Comparison of ENCODE assay signal across 8 mouse cellular contexts in genomic region chr16:18249364-18249967, GRCm38 (mm10). TPM values are rescaled to one million over a fixed set of nuclear protein-coding genes. Genes with fewer than 3 reads are reported as not detected.
DNase-seq lines count a peak whose midpoint lies in the region; ATAC-seq and TF ChIP-seq lines count a peak whose summit lies in the region.

No protein-coding gene starts in this region.

- ATAC-seq in heart, embryonic 13.5 days (ENCODE audit: extremely low read depth, insufficient number of reproducible peaks, low FRiP score, low TSS enrichment): no peak
- ATAC-seq in kidney, postnatal 0 days (replicated peaks; ENCODE audit: low FRiP score, low read depth): no peak
- ATAC-seq in lung, embryonic 14.5 days (ENCODE audit: insufficient read depth): peak; percentile 8
- peak; percentile 34 for ATAC-seq in neural tube, embryonic 13.5 days (ENCODE audit: low read depth)

- H3K36me3 ChIP-seq in heart, embryonic 13.5 days: peaks cover 74% of the 10 kb centered on the region
- peaks cover 46% of the 10 kb centered on the region for H3K36me3 ChIP-seq in kidney, postnatal 0 days (ENCODE audit: insufficient read depth, low read length)
- peaks cover 68% of the 10 kb centered on the region for H3K36me3 ChIP-seq in lung, embryonic 14.5 days (ENCODE audit: insufficient read depth)
- peaks cover 67% of the 10 kb centered on the region for H3K36me3 ChIP-seq in neural tube, embryonic 13.5 days

- peak overlapping the region; percentile 95 for H3K4me2 ChIP-seq in heart, embryonic 13.5 days
- H3K4me2 ChIP-seq in kidney, postnatal 0 days (ENCODE audit: low read length): peak overlapping the region; percentile 94
- peak overlapping the region; percentile 80 for H3K4me2 ChIP-seq in lung, embryonic 14.5 days
- peak overlapping the region; percentile 91 for H3K4me2 ChIP-seq in neural tube, embryonic 13.5 days

- peaks cover 49% of the 10 kb centered on the region for H3K4me1 ChIP-seq in heart, embryonic 13.5 days
- peaks cover 23% of the 10 kb centered on the region; the same call in 1 of the 2 replicates for H3K4me1 ChIP-seq in kidney, postnatal 0 days (replicated peaks; ENCODE audit: insufficient read depth, low read length)
- peaks cover 12% of the 10 kb centered on the region; the same call in 1 of the 2 replicates for H3K4me1 ChIP-seq in lung, embryonic 14.5 days (ENCODE audit: insufficient read depth)
- peaks cover 52% of the 10 kb centered on the region for H3K4me1 ChIP-seq in neural tube, embryonic 13.5 days (replicated peaks)

- H3K9me3 ChIP-seq in heart, embryonic 13.5 days: no peaks in the 10 kb centered on the region
- no peaks in the 10 kb centered on the region for H3K9me3 ChIP-seq in kidney, postnatal 0 days (replicated peaks; ENCODE audit: low read length)
- no peaks in the 10 kb centered on the region for H3K9me3 ChIP-seq in lung, embryonic 14.5 days (ENCODE audit: low read depth, low read length)
- no peaks in the 10 kb centered on the region for H3K9me3 ChIP-seq in neural tube, embryonic 13.5 days

- H3K9ac ChIP-seq in heart, embryonic 13.5 days: peak overlapping the region; percentile 94
- H3K9ac ChIP-seq in kidney, postnatal 0 days (ENCODE audit: low read depth, low read length): peak overlapping the region; percentile 90
- H3K9ac ChIP-seq in lung, embryonic 14.5 days: peak overlapping the region; percentile 82
- peak overlapping the region; percentile 92 for H3K9ac ChIP-seq in neural tube, embryonic 13.5 days

- no peak for TF ChIP-seq CTCF in kidney, postnatal 0 days (IDR thresholded peaks at IDR 0.05; ENCODE audit: low read depth)
- no peak for TF ChIP-seq CTCF in lung, embryonic 14.5 days (IDR thresholded peaks at IDR 0.05; ENCODE audit: low read depth)

- 4% methylated on average over 27 of the region's 27 CpGs for WGBS in heart, embryonic 13.5 days
- WGBS in kidney, postnatal 0 days: 2% methylated on average over 27 of the region's 27 CpGs
- 3% methylated on average over 27 of the region's 27 CpGs for WGBS in lung, embryonic 14.5 days
- WGBS in neural tube, embryonic 13.5 days: 7% methylated on average over 27 of the region's 27 CpGs

- H3K27me3 ChIP-seq in heart, embryonic 13.5 days (replicated peaks): no peaks in the 10 kb centered on the region
- H3K27me3 ChIP-seq in kidney, postnatal 0 days (ENCODE audit: insufficient read depth, low read length): no peaks in the 10 kb centered on the region
- no peaks in the 10 kb centered on the region for H3K27me3 ChIP-seq in lung, embryonic 14.5 days (ENCODE audit: insufficient read depth, low read length)
- no peaks in the 10 kb centered on the region for H3K27me3 ChIP-seq in neural tube, embryonic 13.5 days

- H3K4me3 ChIP-seq in heart, embryonic 13.5 days: peak overlapping the region; percentile 75
- H3K4me3 ChIP-seq in kidney, postnatal 0 days (replicated peaks; ENCODE audit: low read depth, low read length): peak overlapping the region; percentile 92
- peak overlapping the region; percentile 97 for H3K4me3 ChIP-seq in lung, embryonic 14.5 days (ENCODE audit: low read depth, low read length)
- peak overlapping the region; percentile 89 for H3K4me3 ChIP-seq in neural tube, embryonic 13.5 days

- H3K27ac ChIP-seq in heart, embryonic 13.5 days (replicated peaks): peak overlapping the region; percentile 96
- H3K27ac ChIP-seq in kidney, postnatal 0 days: peak overlapping the region; percentile 93
- peak overlapping the region; percentile 91 for H3K27ac ChIP-seq in lung, embryonic 14.5 days (ENCODE audit: low read depth)
- peak overlapping the region; percentile 95 for H3K27ac ChIP-seq in neural tube, embryonic 13.5 days (replicated peaks)

- DNase-seq in 416B (ENCODE audit: low read depth): peak; percentile 84
- DNase-seq in NIH3T3 (ENCODE audit: low read depth): peak; percentile 56
- peak; percentile 30 for DNase-seq in embryo, embryonic 10.5 days (ENCODE audit: low spot score)
- DNase-seq in kidney, postnatal 0 days (ENCODE audit: low spot score): peak; percentile 57
- peak; percentile 54 for DNase-seq in lung, embryonic 14.5 days
- DNase-seq in thymus, postnatal 14 days: peak; percentile 57

RNA-seq across cellular contexts. Expression of gene Ranbp1, which starts 0.9 kb away (rescaled TPM):
- 409 and 412 TPM in 2 replicates for polyA plus RNA-seq in heart, embryonic 13.5 days (2015; fragmentation: Nextera tagmentation; extraction: Ambion mirVana)
- 457 and 487 TPM in 2 replicates for polyA plus RNA-seq in kidney, postnatal 0 days (2015; fragmentation: Nextera tagmentation; extraction: Ambion mirVana)
- polyA plus RNA-seq in lung, embryonic 14.5 days (2014; fragmentation: Nextera tagmentation; extraction: Ambion mirVana): 776 and 804 TPM in 2 replicates
- 432 and 457 TPM in 2 replicates for polyA plus RNA-seq in neural tube, embryonic 13.5 days (2015; fragmentation: Nextera tagmentation; extraction: Ambion mirVana)

RNA-seq across cellular contexts. Expression of gene Trmt2a, which starts 1.0 kb away (rescaled TPM):
- 62.3 and 66.2 TPM in 2 replicates for polyA plus RNA-seq in heart, embryonic 13.5 days (2015; fragmentation: Nextera tagmentation; extraction: Ambion mirVana)
- polyA plus RNA-seq in kidney, postnatal 0 days (2015; fragmentation: Nextera tagmentation; extraction: Ambion mirVana): 53.0 and 59.2 TPM in 2 replicates
- polyA plus RNA-seq in lung, embryonic 14.5 days (2014; fragmentation: Nextera tagmentation; extraction: Ambion mirVana): 74.1 and 81.3 TPM in 2 replicates
- polyA plus RNA-seq in neural tube, embryonic 13.5 days (2015; fragmentation: Nextera tagmentation; extraction: Ambion mirVana): 89.1 and 92.0 TPM in 2 replicates

RNA-seq across cellular contexts. Expression of gene Gm49776, which starts 8.7 kb away (rescaled TPM):
- polyA plus RNA-seq in heart, embryonic 13.5 days (2015; fragmentation: Nextera tagmentation; extraction: Ambion mirVana): 1.8 and 2.7 TPM in 2 replicates
- 0.91 and 3.0 TPM in 2 replicates for polyA plus RNA-seq in kidney, postnatal 0 days (2015; fragmentation: Nextera tagmentation; extraction: Ambion mirVana)
- polyA plus RNA-seq in lung, embryonic 14.5 days (2014; fragmentation: Nextera tagmentation; extraction: Ambion mirVana): 1.5 and 2.5 TPM in 2 replicates
- polyA plus RNA-seq in neural tube, embryonic 13.5 days (2015; fragmentation: Nextera tagmentation; extraction: Ambion mirVana): 1.2 and 4.8 TPM in 2 replicates

RNA-seq across cellular contexts. Expression of gene Zdhhc8, which starts 14.5 kb away (rescaled TPM):
- 20.7 and 22.1 TPM in 2 replicates for polyA plus RNA-seq in heart, embryonic 13.5 days (2015; fragmentation: Nextera tagmentation; extraction: Ambion mirVana)
- polyA plus RNA-seq in kidney, postnatal 0 days (2015; fragmentation: Nextera tagmentation; extraction: Ambion mirVana): 13.1 and 13.5 TPM in 2 replicates
- polyA plus RNA-seq in lung, embryonic 14.5 days (2014; fragmentation: Nextera tagmentation; extraction: Ambion mirVana): 22.0 and 23.8 TPM in 2 replicates
- polyA plus RNA-seq in neural tube, embryonic 13.5 days (2015; fragmentation: Nextera tagmentation; extraction: Ambion mirVana): 15.3 and 17.0 TPM in 2 replicates

RNA-seq across cellular contexts. Expression of gene Ccdc188, which starts 31.8 kb away (rescaled TPM):
- not detected in 2 replicates for polyA plus RNA-seq in heart, embryonic 13.5 days (2015; fragmentation: Nextera tagmentation; extraction: Ambion mirVana)
- not detected in 2 replicates for polyA plus RNA-seq in kidney, postnatal 0 days (2015; fragmentation: Nextera tagmentation; extraction: Ambion mirVana)
- polyA plus RNA-seq in lung, embryonic 14.5 days (2014; fragmentation: Nextera tagmentation; extraction: Ambion mirVana): not detected in 2 replicates
- not detected in 2 replicates for polyA plus RNA-seq in neural tube, embryonic 13.5 days (2015; fragmentation: Nextera tagmentation; extraction: Ambion mirVana)

Comparison
In these comparisons a context has a peak if more than half of its experiments do, and no peak if none do; other contexts are left out.
1. DNase-seq: peak in every context shown above with its lines; median percentile 84 in 416B; 57 in kidney, postnatal 0 days; 57 in thymus, postnatal 14 days; 56 in NIH3T3; 54 in lung, embryonic 14.5 days; 30 in embryo, embryonic 10.5 days.
2. ATAC-seq: peak in lung, embryonic 14.5 days (single experiment) and neural tube, embryonic 13.5 days (single experiment); none in heart, embryonic 13.5 days (single experiment) and kidney, postnatal 0 days (single experiment).
3. Peak in every context shown above with its lines, with median percentiles within 50 percentile points of each other: H3K27ac ChIP-seq, H3K4me2 ChIP-seq, H3K4me3 ChIP-seq and H3K9ac ChIP-seq.